Mouse (Mus musculus) thymus, adult 18-20 months (tissue): ENCODE results near the gene Lama1.

ENCODE experiments used
- DNase-seq, 2 experiments: peaks; one replicate each; pipeline ENCODE4 v3.0.0; 2022; ENCODE audit warnings: mixed read lengths in 2 of 2

The Lama1 gene

DNA sequence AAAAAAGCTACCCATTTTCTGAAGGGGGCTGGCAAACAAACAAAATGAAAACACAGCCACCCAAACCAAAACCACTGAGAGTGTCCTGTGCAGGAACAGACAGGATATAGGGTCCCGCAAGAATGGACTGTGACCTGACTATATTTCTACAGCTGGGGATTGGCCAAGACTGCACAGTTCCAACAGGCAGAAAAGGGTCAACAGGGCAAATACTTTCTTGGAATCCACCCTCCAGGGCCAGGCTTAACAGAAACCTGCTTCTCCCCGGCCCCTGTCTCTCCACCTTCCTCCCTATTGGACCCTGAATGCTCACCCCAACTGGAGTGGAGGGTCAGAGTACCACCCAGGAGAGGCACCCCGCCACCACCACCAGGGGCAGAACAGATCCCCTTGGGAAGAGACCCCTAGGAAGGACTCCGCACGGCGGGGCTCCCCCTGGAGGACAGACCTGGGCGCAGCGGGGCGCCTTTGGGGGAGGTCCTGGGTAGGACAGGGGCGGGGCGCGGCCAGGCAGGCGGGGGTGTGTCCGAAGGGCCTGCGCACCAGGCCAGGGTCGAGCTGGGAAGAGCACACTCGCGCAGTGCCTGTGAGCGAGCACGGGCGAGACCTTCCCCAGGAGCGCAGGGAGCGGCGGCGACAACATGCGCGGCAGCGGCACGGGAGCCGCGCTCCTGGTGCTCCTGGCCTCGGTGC, at the start of gene Lama1:
Gene Lama1 (plus strand): TSS at position 566 of the 693 bp plus-strand sequence.
- no peak for DNase-seq

DNA sequence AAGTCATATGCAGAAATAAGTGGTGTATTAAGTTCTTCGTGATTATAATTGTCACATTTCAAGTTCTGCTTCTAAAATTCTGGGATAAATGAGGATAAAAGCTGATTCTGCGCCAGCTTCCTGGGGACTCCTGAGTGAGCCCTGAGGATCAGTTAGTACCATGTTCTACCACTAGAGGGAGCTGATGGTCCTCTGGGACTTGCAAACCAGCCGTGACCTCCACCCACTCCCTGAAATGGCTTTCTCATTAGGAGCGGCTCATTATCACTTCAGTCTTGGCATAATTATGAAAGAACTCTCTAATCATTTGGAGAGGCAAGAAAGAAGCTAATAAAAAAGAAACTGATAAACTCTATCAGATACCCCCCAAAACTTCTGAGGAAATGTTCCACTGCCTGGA, 45.6 kb upstream of the Lama1 start:
- no peak for DNase-seq

DNA sequence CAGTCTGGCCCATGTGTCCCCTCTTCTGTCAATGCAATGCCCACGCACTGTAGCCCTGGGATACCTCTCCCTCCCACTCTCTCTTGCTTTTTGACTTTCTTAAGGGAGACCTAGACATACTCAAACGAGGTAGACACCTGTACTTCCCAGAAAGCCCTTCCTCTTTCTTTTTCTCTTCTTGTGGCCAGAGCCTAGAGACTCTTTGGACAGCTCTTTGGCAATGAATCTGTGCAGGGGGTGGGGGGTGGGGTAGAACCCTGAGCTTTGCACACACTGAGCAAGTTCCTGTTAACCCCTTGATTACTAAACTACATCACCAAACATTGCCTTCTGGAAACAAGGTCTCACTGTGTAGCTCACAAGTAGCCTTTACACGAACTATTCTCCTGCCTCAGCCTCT, 32.8 kb upstream of the Lama1 start:
- DNase-seq = no peak

DNA sequence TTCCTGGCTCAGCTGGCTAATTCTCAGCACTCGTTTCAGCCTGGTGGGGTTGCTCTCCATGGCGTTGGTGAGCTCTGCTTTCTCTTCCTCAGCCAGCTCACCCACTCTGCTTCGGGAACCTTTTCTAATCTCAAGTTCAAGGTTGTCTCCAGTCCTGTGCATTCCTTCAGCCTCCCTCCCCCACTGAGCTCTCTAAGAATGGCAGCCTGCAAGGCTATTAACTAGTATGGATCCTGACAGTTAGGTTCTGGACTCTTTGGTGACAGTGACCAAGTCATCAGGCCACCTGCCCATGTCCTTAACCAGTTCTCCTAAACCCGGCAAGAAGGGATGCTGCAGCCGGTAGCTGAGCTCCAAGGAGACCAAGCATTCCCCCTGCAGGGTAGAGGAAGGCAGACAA, 30.1 kb upstream of the Lama1 start:
- DNase-seq = no peak

DNA sequence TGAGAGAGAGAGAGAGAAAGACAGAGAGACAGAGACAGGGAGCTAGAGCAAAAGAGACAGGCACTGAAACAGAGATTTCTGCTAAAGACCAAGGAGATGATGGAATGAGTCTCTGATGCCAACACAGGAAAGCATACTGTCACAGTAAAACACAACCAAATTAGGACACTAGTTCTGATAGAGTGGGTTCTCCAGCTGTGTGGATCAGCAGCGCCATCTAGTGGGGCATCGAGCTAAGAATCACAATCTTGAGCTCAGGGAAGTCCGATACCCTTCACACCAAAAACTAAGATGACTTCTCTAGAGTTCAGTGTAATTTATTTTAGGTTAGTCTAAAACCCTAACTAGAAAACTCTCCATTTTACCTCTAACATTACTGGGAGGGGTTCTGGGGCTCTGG, 29.1 kb upstream of the Lama1 start:
- DNase-seq = no peak

DNA sequence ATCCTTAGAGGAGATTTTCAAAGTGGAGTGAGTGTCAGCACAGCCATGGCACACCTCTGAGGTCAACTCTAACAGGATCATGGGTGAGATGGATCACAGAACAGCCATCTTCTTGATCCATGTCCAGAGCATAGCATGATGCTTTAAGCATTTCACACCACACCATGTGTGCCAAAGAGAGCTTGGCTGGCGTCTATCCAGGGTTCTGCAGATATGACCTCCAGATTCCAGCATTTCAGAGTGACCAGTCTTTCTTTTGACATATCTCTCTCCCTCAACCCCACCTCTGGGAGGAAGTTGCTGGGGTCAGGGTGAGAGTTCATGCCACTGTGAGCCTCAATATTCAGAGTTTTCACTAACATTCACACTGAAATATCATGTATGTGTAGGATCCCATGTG, 18.5 kb upstream of the Lama1 start:
- DNase-seq = no peak

DNA sequence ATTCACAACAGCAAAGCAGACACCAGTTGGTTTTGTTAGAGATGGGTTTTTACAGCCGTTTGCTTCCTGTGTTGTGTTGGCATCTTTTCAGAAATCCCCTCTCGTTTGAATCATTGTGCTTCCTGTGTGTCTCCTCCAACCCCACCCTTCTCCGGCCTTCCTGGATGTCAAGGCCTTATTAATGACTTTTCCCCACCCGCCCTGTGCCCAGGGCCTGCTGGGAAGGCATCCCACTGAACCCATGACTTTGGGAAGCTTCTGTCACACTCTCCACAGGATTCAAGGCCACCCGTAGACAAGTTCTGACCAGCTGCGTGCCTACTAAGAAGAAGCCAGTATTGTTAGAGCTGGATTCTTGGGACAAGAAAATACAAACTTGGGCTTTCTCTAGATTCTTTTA, 16.0 kb upstream of the Lama1 start:
- no peak for DNase-seq

DNA sequence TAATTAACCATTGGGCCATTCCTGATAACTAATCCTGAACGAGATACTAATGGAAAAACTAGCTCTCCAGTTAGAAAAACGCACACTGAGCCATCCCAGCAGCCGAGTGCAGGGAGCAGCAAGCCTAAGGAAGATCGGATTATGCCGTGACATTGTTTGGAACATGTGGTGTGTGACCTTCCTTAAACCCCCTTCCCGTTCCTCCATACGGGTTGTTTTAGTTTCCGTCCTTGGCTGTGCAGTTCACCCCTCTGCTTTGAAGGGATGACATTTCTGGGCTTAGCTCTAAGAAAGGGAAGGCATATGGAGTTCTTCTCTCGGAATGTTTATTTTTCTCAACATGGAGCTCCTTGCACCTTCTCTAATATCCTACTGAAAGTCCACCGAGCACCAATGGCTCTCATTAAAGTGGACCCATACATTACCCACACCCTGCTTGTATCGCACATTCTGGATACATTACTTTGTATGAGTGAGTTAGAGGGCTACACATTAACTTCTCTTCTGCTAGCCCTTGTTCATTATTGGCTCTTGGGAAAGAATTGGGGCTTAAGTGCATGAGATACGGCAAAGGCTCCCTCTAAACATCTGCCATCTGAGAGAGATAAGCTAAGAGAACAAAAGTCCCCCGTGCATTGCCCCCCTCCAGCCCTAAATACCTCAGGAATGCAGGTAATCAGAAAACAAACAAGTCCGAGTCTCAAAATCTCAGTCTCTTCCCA, 11.9 kb upstream of the Lama1 start:
- DNase-seq = no peak

DNA sequence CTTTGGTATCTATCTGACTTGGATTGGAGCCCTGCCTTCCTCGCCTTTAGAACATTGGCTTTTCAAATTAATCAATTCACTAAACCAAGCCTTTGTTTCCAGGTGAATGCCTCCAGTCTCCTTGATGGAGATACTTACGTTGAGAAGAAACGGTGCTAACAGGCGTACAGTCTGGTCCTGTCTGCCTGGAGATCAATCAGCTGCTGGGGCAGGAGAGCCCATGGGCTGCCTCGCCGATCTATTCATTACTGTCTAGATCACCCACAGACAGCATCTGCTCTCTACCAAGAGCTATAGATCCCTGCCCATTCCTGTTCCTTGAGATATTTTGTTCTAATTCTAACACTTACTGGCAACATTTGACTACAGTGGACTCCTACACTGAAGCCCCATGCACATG, 9.6 kb upstream of the Lama1 start:
- no peak for DNase-seq

DNA sequence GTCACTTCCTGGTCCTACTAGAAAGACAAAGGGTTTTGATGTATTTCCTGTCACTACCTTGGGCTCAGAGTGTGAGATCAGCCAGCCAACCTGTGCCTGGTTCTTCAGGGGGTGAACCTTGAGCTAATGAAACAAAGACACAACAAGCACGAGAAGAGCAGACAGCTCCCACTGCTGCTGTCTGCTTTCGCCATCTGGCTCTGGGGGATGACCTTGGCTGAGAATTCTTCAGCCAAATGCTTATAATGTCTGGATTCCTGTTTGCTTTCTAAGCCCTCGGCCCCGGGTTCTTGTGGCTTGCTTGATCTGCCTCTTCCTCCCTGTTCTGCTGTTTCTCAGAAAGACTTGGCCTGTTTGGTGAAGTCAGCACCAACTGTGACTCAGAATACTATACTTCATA, 6.4 kb upstream of the Lama1 start:
- no peak for DNase-seq

DNA sequence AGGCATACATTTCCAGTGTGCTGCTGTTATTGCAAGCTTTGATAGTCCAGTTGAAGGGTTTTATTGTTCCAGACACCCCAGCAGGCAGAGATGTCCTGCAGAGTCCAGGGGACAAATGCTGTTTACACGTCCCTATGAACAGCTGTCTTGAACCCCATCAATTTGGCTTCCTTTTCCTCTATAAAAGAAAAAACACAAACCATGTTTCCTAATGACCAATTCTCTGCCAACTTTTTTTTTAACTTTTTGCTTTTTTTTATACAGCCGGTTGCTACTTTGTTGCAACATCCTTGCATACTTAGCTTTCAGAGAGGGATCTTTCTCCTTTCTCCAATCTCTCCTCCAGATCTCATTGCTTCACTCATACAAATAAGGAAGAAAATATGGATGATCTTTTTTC, 4.4 kb upstream of the Lama1 start:
- DNase-seq = no peak

DNA sequence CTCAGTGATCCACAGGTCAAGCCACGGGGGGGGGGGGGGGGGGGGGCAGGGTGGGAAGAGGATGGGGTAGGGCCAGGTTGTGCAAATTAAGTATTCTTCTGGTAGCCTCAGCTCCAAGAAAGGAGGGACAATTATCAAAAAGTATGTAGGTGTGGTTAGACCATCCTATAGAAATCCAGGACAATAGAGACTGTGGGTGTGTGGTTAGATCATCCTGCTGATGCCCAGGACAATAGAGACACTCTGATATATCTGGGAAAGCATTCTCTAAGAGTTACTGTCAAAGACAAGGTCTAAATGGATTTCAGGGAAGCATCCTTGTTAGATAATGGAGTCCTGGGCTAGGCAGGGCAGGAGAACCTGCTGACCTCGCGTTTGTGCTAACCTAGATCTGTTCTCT, 3.2 kb upstream of the Lama1 start:
- DNase-seq = no peak

DNA sequence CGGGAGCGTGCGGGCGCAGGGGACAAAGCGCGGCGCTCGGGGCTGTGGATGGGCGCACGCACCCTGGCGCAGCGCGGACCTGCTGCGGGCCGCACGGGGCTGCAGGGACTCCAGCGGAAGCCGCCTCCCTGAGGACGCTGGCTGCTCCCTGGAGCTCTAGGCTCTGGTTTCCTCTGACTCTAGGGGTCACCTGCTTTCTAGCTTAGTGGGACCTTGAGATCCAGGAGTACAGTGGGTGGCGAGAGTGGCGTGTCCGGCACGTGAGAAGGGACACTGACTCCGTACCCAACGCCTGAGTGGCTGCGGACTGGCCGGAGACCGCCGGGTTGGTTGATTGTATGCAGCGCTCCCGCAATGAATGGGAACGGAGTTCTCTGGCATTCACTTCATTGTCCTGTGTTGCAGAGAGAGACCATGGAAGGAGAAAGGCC, 417 bp downstream of the Lama1 start:
- DNase-seq = no peak

DNA sequence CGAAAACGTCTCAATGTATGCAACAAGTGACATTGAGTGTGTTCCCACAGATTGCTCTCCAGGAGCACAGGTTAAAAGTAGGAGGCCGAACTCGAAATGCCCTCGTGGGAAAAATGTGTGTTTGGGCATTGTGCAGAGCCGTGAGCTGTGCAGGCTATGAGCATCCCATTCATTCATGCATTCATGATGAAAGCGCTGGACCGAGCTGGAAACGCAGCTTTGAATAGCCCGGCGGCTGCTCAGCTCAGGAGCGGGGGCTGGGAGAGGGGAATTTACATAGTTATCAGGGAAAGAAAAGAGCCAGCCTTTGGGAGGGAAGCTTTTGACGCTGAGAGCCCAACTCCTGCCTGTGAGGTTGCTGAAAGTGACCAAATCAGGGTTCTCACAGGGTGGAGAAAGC, 1.2 kb downstream of the Lama1 start:
- DNase-seq = no peak

DNA sequence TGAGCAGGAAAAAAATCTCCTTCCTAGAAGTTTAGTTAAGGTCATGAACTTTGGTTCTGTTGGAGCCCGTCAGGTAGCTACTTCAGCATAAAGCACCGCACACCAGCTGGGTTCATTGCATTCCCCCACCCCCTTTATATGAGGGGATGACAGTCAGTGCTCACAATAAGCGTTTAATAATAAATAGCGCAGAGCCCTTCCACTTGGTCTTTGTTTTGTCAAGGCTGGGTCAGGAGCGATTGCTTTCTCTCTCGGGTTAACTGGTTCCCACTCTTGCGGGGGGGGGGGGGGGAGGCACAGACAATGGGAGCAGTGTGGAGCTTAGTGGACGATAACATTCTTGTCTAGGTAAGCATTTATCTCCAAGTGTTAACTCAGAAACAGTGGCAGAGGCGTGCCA, 4.7 kb downstream of the Lama1 start:
- no peak for DNase-seq

DNA sequence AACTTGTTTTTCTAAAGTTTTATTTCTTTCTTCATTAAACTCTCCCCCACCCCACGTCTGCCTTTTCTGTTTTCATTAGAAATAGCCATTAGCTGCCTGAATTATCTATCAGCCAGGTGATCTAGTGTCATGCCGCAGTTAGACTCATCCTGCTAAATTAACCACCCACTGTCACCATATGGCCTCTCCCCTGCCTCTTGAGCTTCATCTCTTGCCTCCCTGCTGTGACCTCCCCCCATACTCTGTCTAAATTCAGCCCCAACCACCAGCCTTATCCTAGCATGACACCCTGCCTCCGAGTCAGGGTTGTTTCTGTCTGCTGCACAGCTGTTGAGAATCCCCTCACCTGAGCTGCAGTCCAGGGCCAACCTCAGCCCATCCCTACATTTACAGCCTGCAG, 5.9 kb downstream of the Lama1 start:
- no peak for DNase-seq

DNA sequence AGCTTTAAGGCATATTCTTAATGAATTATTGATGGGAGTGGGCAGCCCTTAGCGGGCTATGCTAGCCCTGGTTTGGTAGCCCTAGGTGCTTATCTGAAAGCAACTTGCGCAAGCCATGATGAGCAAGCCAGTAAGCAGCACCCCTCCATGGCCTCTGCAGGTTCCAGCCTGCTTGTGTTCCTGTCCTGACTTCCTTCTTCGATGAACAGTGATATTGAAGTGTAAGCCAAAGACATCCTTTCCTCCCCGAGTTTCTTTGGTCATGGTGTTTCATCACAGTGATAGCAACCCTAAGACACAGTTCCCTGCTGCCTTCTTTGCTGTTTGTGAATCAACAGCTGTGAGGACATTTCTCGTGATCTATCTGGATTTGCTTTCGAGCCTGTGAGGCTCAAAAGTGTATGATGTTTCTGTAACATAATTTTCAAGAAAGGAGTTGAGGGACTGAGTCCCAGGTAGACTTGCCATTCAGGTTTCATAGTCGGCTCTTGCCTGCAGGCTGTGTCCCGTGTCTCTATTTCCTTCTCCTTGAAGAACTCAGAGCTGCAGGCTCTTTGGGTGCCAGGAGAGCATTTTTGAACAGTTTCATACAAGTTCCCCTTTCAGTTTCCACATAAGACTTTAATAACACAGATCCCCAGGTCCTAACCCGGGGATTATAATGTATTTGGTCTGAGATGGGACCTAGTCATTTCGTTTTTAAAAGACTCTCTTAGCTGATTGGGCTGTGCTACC, 8.1 kb downstream of the Lama1 start:
- no peak for DNase-seq

DNA sequence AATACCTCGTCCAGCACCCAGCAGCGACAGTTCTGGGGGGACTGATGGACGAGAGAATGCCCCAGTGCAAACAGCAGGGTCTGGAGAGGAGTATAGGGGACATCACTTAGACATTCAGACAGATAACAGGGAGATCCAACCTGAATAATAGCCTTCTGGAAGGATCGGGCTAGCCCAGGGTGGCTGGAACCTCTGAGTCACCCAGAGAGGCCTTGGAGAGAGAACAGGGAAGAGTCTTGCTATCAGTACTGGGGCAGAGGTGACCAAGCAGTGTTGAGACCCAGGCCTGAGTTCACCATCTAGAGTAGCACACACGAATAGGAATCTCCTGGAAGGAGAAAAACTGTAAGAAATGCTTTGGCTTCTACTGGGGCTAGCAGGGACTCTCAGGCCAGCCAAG, 9.3 kb downstream of the Lama1 start:
- DNase-seq = no peak

DNA sequence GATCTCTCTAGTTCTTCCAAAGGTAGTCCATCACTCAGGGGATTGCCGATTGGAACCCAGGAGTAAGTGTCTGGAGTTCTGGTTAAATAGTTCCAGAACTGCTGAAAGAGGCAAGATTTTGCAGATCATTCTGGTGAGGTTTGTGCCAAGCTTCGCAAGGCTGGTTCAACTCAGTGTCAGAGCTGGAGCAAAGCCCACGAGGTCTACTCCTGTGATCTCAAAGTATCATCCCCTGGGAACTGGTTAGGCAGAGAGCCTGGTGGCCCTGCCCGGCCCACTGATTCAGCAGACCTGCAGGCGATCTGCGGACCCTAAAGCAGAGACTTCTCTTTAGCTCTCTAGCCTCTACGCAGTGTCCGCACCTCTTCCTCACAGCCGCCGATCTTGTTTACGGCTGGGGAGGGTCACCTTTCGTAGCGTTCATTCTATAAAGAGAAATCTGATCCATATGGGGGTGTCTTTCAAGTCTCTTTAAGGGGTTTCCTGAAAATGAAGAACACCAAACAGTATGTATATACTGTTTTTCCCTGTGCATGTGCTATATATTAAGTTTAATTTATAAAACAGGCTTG, 10.8 kb downstream of the Lama1 start:
- DNase-seq = no peak

DNA sequence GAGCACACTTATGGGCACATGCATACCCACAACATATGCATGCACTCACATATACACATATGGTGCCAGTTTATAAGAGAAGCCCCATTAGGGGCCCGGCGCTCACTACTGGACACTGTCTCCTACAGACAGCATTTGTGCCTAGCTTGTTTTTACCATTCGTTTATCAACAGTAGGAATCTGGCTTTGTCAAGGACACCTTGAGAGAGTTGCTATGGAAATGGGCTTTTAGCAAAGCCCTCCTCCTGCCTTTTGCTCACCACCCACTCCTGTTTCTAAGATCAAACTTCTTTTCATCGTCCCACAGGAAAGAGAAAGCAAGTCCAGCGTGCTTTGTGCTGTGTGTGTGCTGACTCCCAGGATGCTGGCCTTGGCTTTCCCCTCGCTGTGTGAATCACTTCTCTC, 13.3 kb downstream of the Lama1 start:
- DNase-seq = no peak

DNA sequence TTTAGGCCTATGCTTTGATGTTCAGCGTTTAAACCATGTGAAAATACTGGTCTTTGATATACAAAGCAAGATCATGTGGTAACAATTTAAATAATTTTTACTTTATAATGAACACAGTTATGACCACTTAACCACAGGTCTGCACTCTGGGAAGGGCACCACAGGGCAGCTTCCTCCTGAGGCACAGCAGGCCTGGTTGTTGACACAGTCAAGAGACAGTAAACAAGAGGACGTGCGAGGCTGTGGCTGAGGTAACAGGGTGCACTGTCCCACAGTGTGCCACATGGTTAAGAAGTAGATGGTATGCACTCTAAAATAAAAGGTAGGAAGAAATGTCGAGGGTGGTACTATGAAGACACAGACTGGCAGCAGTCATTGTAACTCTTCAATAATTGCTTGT, 14.3 kb downstream of the Lama1 start:
- no peak for DNase-seq

DNA sequence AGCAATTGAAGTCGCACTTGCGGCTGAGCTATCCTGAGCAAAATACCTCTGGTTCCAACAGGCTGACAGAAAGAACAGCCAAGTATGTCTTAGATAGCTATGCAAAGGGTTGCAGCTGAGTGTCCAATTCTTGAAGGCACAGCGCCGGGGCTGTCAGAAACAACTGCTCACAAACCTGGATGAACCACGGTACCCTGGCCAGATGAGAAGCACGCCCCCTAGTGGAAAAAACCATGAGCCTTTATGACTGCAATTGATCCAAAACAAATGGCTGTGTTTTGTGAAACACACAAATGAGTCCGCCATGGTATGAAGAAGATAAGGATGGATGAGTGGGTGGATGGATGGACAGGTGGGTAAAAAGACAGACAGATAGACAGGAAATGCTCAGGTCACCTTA, 15.9 kb downstream of the Lama1 start:
- no peak for DNase-seq

DNA sequence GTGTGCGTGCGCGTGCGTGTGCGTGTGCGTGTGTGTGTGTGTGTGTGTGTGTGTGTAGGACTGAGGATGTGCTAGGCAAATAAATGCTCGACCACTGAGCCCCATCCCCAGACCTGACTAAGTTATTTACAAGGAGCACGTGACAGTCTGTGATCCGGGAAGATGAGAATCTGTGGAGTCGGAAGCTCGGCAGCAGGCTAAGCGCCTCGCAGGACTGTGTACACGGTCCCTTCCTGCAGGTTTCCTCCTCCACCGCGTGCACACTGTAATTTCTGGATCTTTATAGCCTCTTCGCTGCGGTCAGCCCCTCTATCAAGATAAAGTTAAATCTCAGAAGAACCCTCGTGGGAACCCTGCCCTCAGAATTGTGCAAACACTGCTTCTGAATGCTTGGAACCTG, 18.4 kb downstream of the Lama1 start:
- no peak for DNase-seq

DNA sequence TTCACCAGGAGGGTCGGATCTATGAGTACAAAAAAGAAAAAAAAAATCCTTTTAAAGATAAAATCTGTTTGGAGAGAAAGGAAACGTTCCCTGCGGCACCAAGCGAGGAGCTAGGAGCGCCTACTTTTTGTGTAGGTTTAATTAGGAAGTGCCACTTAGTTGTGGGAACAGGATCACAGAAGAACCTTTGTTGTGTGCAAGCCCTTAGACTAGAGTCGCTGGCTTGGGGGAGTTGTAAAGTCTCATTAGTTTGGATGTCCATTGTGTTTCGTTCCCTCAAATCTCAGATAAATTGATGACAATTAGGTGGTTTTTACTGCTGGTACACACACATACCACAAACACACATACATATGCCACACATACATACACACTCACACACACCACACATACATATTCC, 25.0 kb downstream of the Lama1 start:
- no peak for DNase-seq
